Mouse (Mus musculus) embryonic facial prominence, embryonic 12.5 days (tissue): ENCODE results near the gene Wnt16. TPM values are rescaled to one million over a fixed set of nuclear protein-coding genes. Genes with fewer than 3 reads are reported as not detected.
"Not testable (repeated sequence)": the region's sequence is repeated elsewhere in the genome, so short reads cannot be mapped to it uniquely, and the experiment has no call there.

ENCODE experiments used
- ATAC-seq: fragments of 200-750 bp; cut with Nextera tagmentation; 2 replicates; pipeline ENCODE4 v1.8.0; 2017; ENCODE audit not compliant: insufficient number of reproducible peaks, insufficient read depth, low FRiP score, low TSS enrichment
- H3K27ac ChIP-seq: fragments of 300-500 bp; sonication (generic); 2 replicates; pipeline ENCODE4 v1.5.1; 2016; ENCODE audit warnings: mild to moderate bottlenecking
- H3K27me3 ChIP-seq: fragments of 300-500 bp; sonication (generic); 2 replicates; pipeline ENCODE4 v1.6.1; 2016; ENCODE audit warnings: mild to moderate bottlenecking, moderate library complexity
- H3K36me3 ChIP-seq: fragments of 300-500 bp; sonication (generic); 2 replicates; pipeline ENCODE4 v1.6.1; 2016; ENCODE audit warnings: mild to moderate bottlenecking
- H3K4me1 ChIP-seq: fragments of 300-500 bp; sonication (generic); 2 replicates; pipeline ENCODE4 v1.6.1; 2016
- H3K4me2 ChIP-seq: fragments of 300-500 bp; sonication (generic); replicated peaks from 2 replicates; pipeline ENCODE4 v1.6.1; 2016; ENCODE audit warnings: mild to moderate bottlenecking, moderate library complexity
- H3K4me3 ChIP-seq: fragments of 300-500 bp; sonication (generic); 2 replicates; pipeline ENCODE4 v1.5.1; 2016; ENCODE audit warnings: mild to moderate bottlenecking
- H3K9ac ChIP-seq: fragments of 300-500 bp; sonication (generic); 2 replicates; pipeline ENCODE4 v1.6.1; 2016; ENCODE audit warnings: mild to moderate bottlenecking, moderate library complexity
- H3K9me3 ChIP-seq: fragments of 300-500 bp; sonication (generic); 2 replicates; pipeline ENCODE4 v1.6.1; 2016; ENCODE audit warnings: mild to moderate bottlenecking, moderate library complexity
- WGBS: fragments of 180-500 bp; shearing (Covaris S2); methylation state at CpG from one replicate; pipeline ENCODE4 v1.1.7; 2016; 5-methylcytosine and 5-hydroxymethylcytosine counted together
- polyA plus RNA-seq: library from polyadenylated mRNA; unstranded; fragments of >200 nt; fragmentation: Nextera tagmentation; extraction: Ambion mirVana; gene quantifications from 2 replicates; pipeline ENCODE4 v1.2.1, GENCODE M21; 2016

Gene Wnt16
- 2.1 and 2.5 TPM in 2 replicates for polyA plus RNA-seq

- H3K4me1 ChIP-seq, result peaks cover 18% of the 10 kb centered on the region
- H3K27me3 ChIP-seq, result peaks cover 28% of the 10 kb centered on the region
- 2% methylated on average over 20 of the region's 20 CpGs for WGBS
- H3K9me3 ChIP-seq, result no peaks in the 10 kb centered on the region
- ATAC-seq, result peak; percentile 67
- H3K4me2 ChIP-seq, result peak within 1 kb of the TSS; percentile 86
- H3K27ac ChIP-seq, result no peak within 1 kb of the TSS
- peak within 1 kb of the TSS; percentile 41 for H3K4me3 ChIP-seq
- no peaks in the 10 kb centered on the region for H3K36me3 ChIP-seq
- H3K9ac ChIP-seq, result peak within 1 kb of the TSS; percentile 39; the same call in 1 of the 2 replicates
These were observed at the start of gene Wnt16 for GRCm38 (mm10) chr6:22288004-22288736. Gene Wnt16 (plus strand): TSS chr6:22288227.

GRCm38 (mm10) chr6:22243321-22243720, 44.7 kb upstream of the Wnt16 start:
- Histone ChIP-seq H3K4me3 (no peak overlapping the region), H3K4me1 (no peaks in the 10 kb centered on the region), H3K27ac (no peak overlapping the region), H3K9ac (no peak overlapping the region), H3K36me3 (no peaks in the 10 kb centered on the region), H3K27me3 (no peaks in the 10 kb centered on the region), H3K9me3 (no peaks in the 10 kb centered on the region), H3K4me2 (no peak overlapping the region)
- ATAC-seq, result no peak
- WGBS, result 78% methylated on average over 8 of the region's 8 CpGs

- ATAC-seq, result no peak
- Histone ChIP-seq H3K9ac (no peak overlapping the region), H3K9me3 (no peaks in the 10 kb centered on the region), H3K27me3 (no peaks in the 10 kb centered on the region), H3K36me3 (no peaks in the 10 kb centered on the region), H3K27ac (no peak overlapping the region), H3K4me1 (no peaks in the 10 kb centered on the region), H3K4me3 (no peak overlapping the region), H3K4me2 (no peak overlapping the region)
- WGBS, result 94% methylated on average over 2 of the region's 2 CpGs
These were observed 41.3 kb upstream of the Wnt16 start for GRCm38 (mm10) chr6:22246696-22247095.

GRCm38 (mm10) chr6:22258784-22259183, 29.2 kb upstream of the Wnt16 start:
- ATAC-seq, result no peak
- H3K27me3 ChIP-seq, result no peaks in the 10 kb centered on the region
- no peaks in the 10 kb centered on the region for H3K4me1 ChIP-seq
- H3K4me3 ChIP-seq, result no peak overlapping the region
- no peak overlapping the region for H3K27ac ChIP-seq
- H3K9me3 ChIP-seq, result no peaks in the 10 kb centered on the region
- no peak overlapping the region for H3K4me2 ChIP-seq
- no peak overlapping the region for H3K9ac ChIP-seq
- H3K36me3 ChIP-seq, result no peaks in the 10 kb centered on the region
- 92% methylated on average over 4 of the region's 4 CpGs for WGBS

GRCm38 (mm10) chr6:22262519-22262918, 25.5 kb upstream of the Wnt16 start:
- no peak overlapping the region for H3K4me3 ChIP-seq
- no peak overlapping the region for H3K27ac ChIP-seq
- 76% methylated on average over 4 of the region's 4 CpGs for WGBS
- H3K27me3 ChIP-seq, result no peaks in the 10 kb centered on the region
- peaks cover 4% of the 10 kb centered on the region; the same call in 1 of the 2 replicates for H3K4me1 ChIP-seq
- no peaks in the 10 kb centered on the region for H3K36me3 ChIP-seq
- no peak overlapping the region for H3K9ac ChIP-seq
- no peaks in the 10 kb centered on the region for H3K9me3 ChIP-seq
- no peak overlapping the region for H3K4me2 ChIP-seq
- ATAC-seq, result no peak

- H3K27me3 ChIP-seq, H3K9me3 ChIP-seq, ATAC-seq, H3K27ac ChIP-seq, H3K9ac ChIP-seq, H3K4me2 ChIP-seq, H3K4me3 ChIP-seq, H3K36me3 ChIP-seq, H3K4me1 ChIP-seq: not testable (repeated sequence)
- WGBS, result 89% methylated on average over 8 of the region's 8 CpGs
These were observed 23.9 kb upstream of the Wnt16 start for GRCm38 (mm10) chr6:22264094-22264493.

- H3K4me3 ChIP-seq, result no peak overlapping the region
- no peaks in the 10 kb centered on the region for H3K27me3 ChIP-seq
- H3K4me2 ChIP-seq, result no peak overlapping the region
- no peaks in the 10 kb centered on the region for H3K9me3 ChIP-seq
- H3K36me3 ChIP-seq, result no peaks in the 10 kb centered on the region
- ATAC-seq, result no peak
- H3K4me1 ChIP-seq, result peaks cover 4% of the 10 kb centered on the region; the same call in 1 of the 2 replicates
- no peak overlapping the region for H3K9ac ChIP-seq
- WGBS, result 86% methylated on average over 4 of the region's 4 CpGs
- H3K27ac ChIP-seq, result no peak overlapping the region
These were observed 22.0 kb upstream of the Wnt16 start for GRCm38 (mm10) chr6:22266018-22266417.

- no peak for ATAC-seq
These were observed 20.0 kb upstream of the Wnt16 start for GRCm38 (mm10) chr6:22267807-22268667.

GRCm38 (mm10) chr6:22268677-22269076, 19.4 kb upstream of the Wnt16 start:
- no peak for ATAC-seq
- H3K36me3 ChIP-seq, result no peaks in the 10 kb centered on the region

More at GRCm38 (mm10) chr6:22267807-22268667, 20.0 kb upstream of the Wnt16 start:
- Histone ChIP-seq H3K4me1 (peaks cover 4% of the 10 kb centered on the region; the same call in 1 of the 2 replicates), H3K27me3 (no peaks in the 10 kb centered on the region), H3K9ac (no peak overlapping the region), H3K9me3 (no peaks in the 10 kb centered on the region), H3K4me3 (no peak overlapping the region), H3K4me2 (no peak overlapping the region), H3K36me3 (no peaks in the 10 kb centered on the region), H3K27ac (no peak overlapping the region)
- WGBS, result 65% methylated on average over 5 of the region's 5 CpGs

GRCm38 (mm10) chr6:22269840-22270521, 18.0 kb upstream of the Wnt16 start:
- H3K27me3 ChIP-seq, result no peaks in the 10 kb centered on the region
- no peaks in the 10 kb centered on the region for H3K9me3 ChIP-seq
- H3K4me1 ChIP-seq, result peaks cover 4% of the 10 kb centered on the region; the same call in 1 of the 2 replicates
- no peak overlapping the region for H3K27ac ChIP-seq
- no peak for ATAC-seq
- H3K4me2 ChIP-seq, result no peak overlapping the region
- H3K4me3 ChIP-seq, result no peak overlapping the region
- H3K9ac ChIP-seq, result no peak overlapping the region
- no peaks in the 10 kb centered on the region for H3K36me3 ChIP-seq
- 73% methylated on average over 8 of the region's 8 CpGs for WGBS

More at GRCm38 (mm10) chr6:22268677-22269076, 19.4 kb upstream of the Wnt16 start:
- Histone ChIP-seq H3K4me2 (no peak overlapping the region), H3K9ac (no peak overlapping the region), H3K4me1 (peaks cover 4% of the 10 kb centered on the region; the same call in 1 of the 2 replicates), H3K4me3 (no peak overlapping the region), H3K27me3 (no peaks in the 10 kb centered on the region), H3K27ac (no peak overlapping the region), H3K9me3 (no peaks in the 10 kb centered on the region)

GRCm38 (mm10) chr6:22277941-22278340, 10.1 kb upstream of the Wnt16 start:
- Histone ChIP-seq H3K4me3 (no peak overlapping the region), H3K36me3 (no peaks in the 10 kb centered on the region), H3K9ac (no peak overlapping the region), H3K4me1 (peaks cover 11% of the 10 kb centered on the region; the same call in 1 of the 2 replicates), H3K9me3 (no peaks in the 10 kb centered on the region), H3K4me2 (no peak overlapping the region), H3K27ac (no peak overlapping the region), H3K27me3 (no peaks in the 10 kb centered on the region)
- no peak for ATAC-seq
- WGBS, result 88% methylated on average over 3 of the region's 3 CpGs
